Mouse (Mus musculus): Measurements from ENCODE around the gene Sycp1. TPM values are rescaled to one million over a fixed set of nuclear protein-coding genes. Genes with fewer than 3 reads are reported as not detected.

Sycp1 gene
- total and polyA plus RNA-seq, 3 experiments = not detected

DNA sequence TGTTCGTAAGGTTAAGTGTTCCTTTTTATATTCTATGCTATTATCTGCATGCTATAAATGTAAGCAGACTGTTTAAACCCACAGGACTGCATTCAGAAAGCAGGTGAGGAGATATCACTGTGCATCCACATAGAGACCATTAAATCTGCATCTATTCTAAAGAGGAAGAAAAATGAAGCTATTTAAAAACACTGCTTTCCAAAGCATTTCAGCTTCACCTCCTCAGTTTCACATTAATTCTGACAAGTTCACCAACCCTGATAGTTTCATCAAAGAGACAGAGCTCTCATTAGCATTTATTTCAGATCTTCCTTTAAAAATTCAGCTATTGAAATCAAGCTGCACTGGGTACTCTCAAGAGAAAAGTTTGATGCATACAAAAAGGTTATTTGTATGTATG lies 2.2 kb upstream of the Sycp1 start:
- in situ Hi-C loops (cut with MboI; ENCODE audit: low pct_ligation_motif_present, low pct_unique_long_range_greater_than_20kb, low sequenced_read_pairs) = no loop called here

DNA sequence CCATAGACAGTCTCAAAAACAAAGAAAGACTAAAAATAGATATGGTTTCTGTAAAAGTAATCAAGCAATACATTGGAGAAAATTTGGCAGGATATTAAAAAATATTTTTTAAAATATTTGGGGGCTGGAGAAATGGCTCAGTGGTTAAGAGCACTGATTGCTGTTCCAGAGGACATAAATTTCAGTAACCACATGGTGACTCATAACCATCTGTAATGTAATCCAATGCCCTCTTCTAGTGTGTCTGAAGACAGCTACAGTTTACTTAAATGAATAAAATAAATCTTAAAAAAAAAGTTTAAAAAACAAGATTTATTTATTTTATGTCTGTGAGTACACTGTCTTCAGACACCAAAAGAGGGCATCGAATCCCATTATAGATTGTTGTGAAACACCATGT lies 36.8 kb downstream of the Sycp1 start:
- Histone ChIP-seq H3K36me3 (replicated peaks in 1 of 2; ENCODE audit: control insufficient read depth in 1 of 2, insufficient read depth in 1 of 2, low read length in 1 of 2) (no peaks in the 10 kb centered on the region), H3K9me3 (replicated peaks; ENCODE audit: low read length) (no peaks in the 10 kb centered on the region), H3K27me3 (replicated peaks) (no peaks in the 10 kb centered on the region), H3K4me1 (ENCODE audit: control insufficient read depth in 1 of 2, insufficient read depth in 2 of 2) (no peaks in the 10 kb centered on the region), H3K79me2 (replicated peaks; ENCODE audit: control insufficient read depth, extremely low read depth, insufficient read depth, poor library complexity, severe bottlenecking) (no peaks in the 10 kb centered on the region), H3K4me3 (replicated peaks in 1 of 3; ENCODE audit: low read depth in 2 of 3, low read length in 2 of 3, poor library complexity in 1 of 3) (no peak overlapping the region), H3K4me2 (ENCODE audit: insufficient read depth, low read depth, poor library complexity, severe bottlenecking) (no peak overlapping the region), H3K27ac (ENCODE audit: insufficient read depth, low read depth) (no peak overlapping the region), H3K9ac (ENCODE audit: insufficient read depth, low read depth) (no peak overlapping the region)
- dilution Hi-C loops (cut with MboI; ENCODE audit: extremely low pct_ligation_motif_present, extremely low pct_unique_long_range_greater_than_20kb, low sequenced_read_pairs) = no loop called here
- DNase-seq (ENCODE audit: extremely low read depth) = no peak
- TF ChIP-seq CHD2 (IDR thresholded peaks at IDR 0.05; ENCODE audit: low read length) (no peak), RCOR1 (conservative IDR thresholded peaks at IDR 0.05; ENCODE audit: low read depth, low read length) (no peak), CHD1 (IDR thresholded peaks at IDR 0.05; ENCODE audit: low read depth, low read length) (no peak), E2F4 (IDR thresholded peaks at IDR 0.05; ENCODE audit: insufficient replicate concordance, low read depth, low read length) (no peak), SMC3 (IDR thresholded peaks at IDR 0.05; ENCODE audit: low read depth, low read length) (no peak), IRF4 (IDR thresholded peaks at IDR 0.05; ENCODE audit: low read depth, low read length) (no peak), ZNF384 (IDR thresholded peaks at IDR 0.05; ENCODE audit: low read depth, low read length) (no peak), MAZ (IDR thresholded peaks at IDR 0.05; ENCODE audit: low read depth, low read length) (no peak), MEF2A (IDR thresholded peaks at IDR 0.05; ENCODE audit: borderline replicate concordance, low read depth, low read length) (no peak), NRF1 (IDR thresholded peaks at IDR 0.05; ENCODE audit: low read depth, low read length) (no peak), JUN (IDR thresholded peaks at IDR 0.05; ENCODE audit: insufficient read depth, low read depth, low read length) (no peak), GABPA (IDR thresholded peaks at IDR 0.05; ENCODE audit: insufficient replicate concordance, low read depth, low read length) (no peak), MAX (IDR thresholded peaks at IDR 0.05; ENCODE audit: low read length) (no peak)
- in situ Hi-C loops (cut with MboI; ENCODE audit: low pct_ligation_motif_present, low pct_unique_long_range_greater_than_20kb, low sequenced_read_pairs) = no loop called here

More for the DNA sequence above, 2.2 kb upstream of the Sycp1 start:
- Histone ChIP-seq H3K79me2 (replicated peaks; ENCODE audit: control insufficient read depth, extremely low read depth, insufficient read depth, poor library complexity, severe bottlenecking) (no peaks in the 10 kb centered on the region), H3K27ac (ENCODE audit: insufficient read depth, low read depth) (no peak overlapping the region), H3K27me3 (replicated peaks) (no peaks in the 10 kb centered on the region), H3K4me2 (ENCODE audit: insufficient read depth, low read depth, poor library complexity, severe bottlenecking) (no peak overlapping the region), H3K36me3 (replicated peaks in 1 of 2; ENCODE audit: control insufficient read depth in 1 of 2, insufficient read depth in 1 of 2, low read length in 1 of 2) (no peaks in the 10 kb centered on the region), H3K9me3 (replicated peaks; ENCODE audit: low read length) (peaks cover 7% of the 10 kb centered on the region), H3K4me3 (replicated peaks in 1 of 3; ENCODE audit: low read depth in 2 of 3, low read length in 2 of 3, poor library complexity in 1 of 3) (no peak overlapping the region), H3K4me1 (ENCODE audit: control insufficient read depth in 1 of 2, insufficient read depth in 2 of 2) (no peaks in the 10 kb centered on the region), H3K9ac (ENCODE audit: insufficient read depth, low read depth) (no peak overlapping the region)
- dilution Hi-C loops (cut with MboI; ENCODE audit: extremely low pct_ligation_motif_present, extremely low pct_unique_long_range_greater_than_20kb, low sequenced_read_pairs) = no loop called here
- TF ChIP-seq ELF1 (IDR thresholded peaks at IDR 0.05; ENCODE audit: low read depth, low read length) (no peak), PAX5 (IDR thresholded peaks at IDR 0.05; ENCODE audit: low read length) (no peak), ZMIZ1 (IDR thresholded peaks at IDR 0.05; ENCODE audit: low read depth, low read length) (no peak), ETS1 (conservative IDR thresholded peaks at IDR 0.05; ENCODE audit: low read depth, low read length) (no peak), POLR2AphosphoS2 (IDR thresholded peaks at IDR 0.05; ENCODE audit: low read depth, low read length) (no peak), JUN (IDR thresholded peaks at IDR 0.05; ENCODE audit: insufficient read depth, low read depth, low read length) (no peak), NELFE (IDR thresholded peaks at IDR 0.05; ENCODE audit: low read depth, low read length) (no peak), KAT2A (IDR thresholded peaks at IDR 0.05; ENCODE audit: insufficient replicate concordance, low read length) (no peak), USF1 (IDR thresholded peaks at IDR 0.05; ENCODE audit: low read depth, low read length) (no peak), E2F4 (IDR thresholded peaks at IDR 0.05; ENCODE audit: insufficient replicate concordance, low read depth, low read length) (no peak), MAZ (IDR thresholded peaks at IDR 0.05; ENCODE audit: low read depth, low read length) (no peak), MAX (IDR thresholded peaks at IDR 0.05; ENCODE audit: low read length) (no peak), ZKSCAN1 (IDR thresholded peaks at IDR 0.05; ENCODE audit: borderline replicate concordance, low read depth, low read length) (no peak)
- DNase-seq (ENCODE audit: extremely low read depth) = no peak

Measured in CH12.LX (cell line).